Mouse (Mus musculus) neural tube, embryonic 12.5 days (tissue): ENCODE measurements around the gene Nme7. TPM values are rescaled to one million over a fixed set of nuclear protein-coding genes. Genes with fewer than 3 reads are reported as not detected.

Experiments
- ATAC-seq: fragments of 200-750 bp; cut with Nextera tagmentation; 2 replicates; pipeline ENCODE4 v1.8.0; 2017; ENCODE audit warnings: low read depth, mild to moderate bottlenecking, moderate TSS enrichment, moderate library complexity; ENCODE audit not compliant: low FRiP score
- H3K27ac ChIP-seq: fragments of 300-500 bp; sonication (generic); 2 replicates; pipeline ENCODE4 v1.5.1; 2016
- H3K27me3 ChIP-seq: fragments of 300-500 bp; sonication (generic); replicated peaks from 2 replicates; pipeline ENCODE4 v1.6.1; 2016; ENCODE audit warnings: mild to moderate bottlenecking
- H3K36me3 ChIP-seq: fragments of 300-500 bp; sonication (generic); 2 replicates; pipeline ENCODE4 v1.6.1; 2016; ENCODE audit warnings: mild to moderate bottlenecking
- H3K4me1 ChIP-seq: fragments of 300-500 bp; sonication (generic); 2 replicates; pipeline ENCODE4 v1.6.1; 2016
- H3K4me2 ChIP-seq: fragments of 300-500 bp; sonication (generic); replicated peaks from 2 replicates; pipeline ENCODE4 v1.6.1; 2016; ENCODE audit warnings: mild to moderate bottlenecking
- H3K4me3 ChIP-seq: fragments of 300-500 bp; sonication (generic); 2 replicates; pipeline ENCODE4 v1.5.1; 2016
- H3K9ac ChIP-seq: fragments of 300-500 bp; sonication (generic); 2 replicates; pipeline ENCODE4 v1.6.1; 2016; ENCODE audit warnings: mild to moderate bottlenecking
- H3K9me3 ChIP-seq: fragments of 300-500 bp; sonication (generic); 2 replicates; pipeline ENCODE4 v1.6.1; 2016; ENCODE audit warnings: mild to moderate bottlenecking
- WGBS: fragments of 180-500 bp; shearing (Covaris S2); methylation state at CpG from one replicate; pipeline ENCODE4 v1.1.7; 2016; 5-methylcytosine and 5-hydroxymethylcytosine counted together
- polyA plus RNA-seq: library from polyadenylated mRNA; unstranded; fragments of >200 nt; fragmentation: Nextera tagmentation; extraction: Ambion mirVana; gene quantifications from 2 replicates; pipeline ENCODE4 v1.2.1, GENCODE M21; 2016

The Nme7 gene
- polyA plus RNA-seq = 24.9 and 26.4 TPM in 2 replicates

GRCm38 (mm10) chr1:164303821-164304220 is at the start of gene Nme7:
TSS of gene Nme7 (plus strand) at chr1:164304121.
- 87% methylated on average over 5 of the region's 5 CpGs for WGBS
- Histone ChIP-seq H3K9me3 (no peaks in the 10 kb centered on the region), H3K27ac (no peak within 1 kb of the TSS), H3K36me3 (peaks cover 32% of the 10 kb centered on the region), H3K9ac (no peak within 1 kb of the TSS), H3K4me1 (peaks cover 8% of the 10 kb centered on the region), H3K4me2 (no peak within 1 kb of the TSS), H3K4me3 (no peak within 1 kb of the TSS), H3K27me3 (no peaks in the 10 kb centered on the region)
- no peak for ATAC-seq

GRCm38 (mm10) chr1:164254836-164255235 is 49.1 kb upstream of the Nme7 start:
- no peaks in the 10 kb centered on the region for H3K9me3 ChIP-seq
- H3K27ac ChIP-seq = no peak overlapping the region
- H3K27me3 ChIP-seq = no peaks in the 10 kb centered on the region
- H3K4me1 ChIP-seq = peaks cover 10% of the 10 kb centered on the region; the same call in 1 of the 2 replicates
- ATAC-seq = no peak
- no peak overlapping the region for H3K9ac ChIP-seq
- peaks cover 9% of the 10 kb centered on the region; the same call in 1 of the 2 replicates for H3K36me3 ChIP-seq
- H3K4me2 ChIP-seq = no peak overlapping the region
- no peak overlapping the region for H3K4me3 ChIP-seq
- 83% methylated on average over 3 of the region's 3 CpGs for WGBS

GRCm38 (mm10) chr1:164260171-164261028 is 43.5 kb upstream of the Nme7 start:
- Histone ChIP-seq H3K4me2 (no peak overlapping the region), H3K4me1 (no peaks in the 10 kb centered on the region), H3K9me3 (no peaks in the 10 kb centered on the region), H3K9ac (no peak overlapping the region), H3K4me3 (no peak overlapping the region), H3K27me3 (no peaks in the 10 kb centered on the region), H3K27ac (no peak overlapping the region), H3K36me3 (peaks cover 20% of the 10 kb centered on the region)
- no peak for ATAC-seq
- 84% methylated on average over 16 of the region's 16 CpGs for WGBS

- WGBS = 95% methylated on average over 7 of the region's 7 CpGs
- no peak for ATAC-seq
Measured at GRCm38 (mm10) chr1:164261553-164261952, 42.4 kb upstream of the Nme7 start.

GRCm38 (mm10) chr1:164270941-164271340 is 33.0 kb upstream of the Nme7 start:
- Histone ChIP-seq H3K36me3 (no peaks in the 10 kb centered on the region), H3K4me1 (no peaks in the 10 kb centered on the region), H3K27ac (no peak overlapping the region), H3K9ac (no peak overlapping the region), H3K4me2 (no peak overlapping the region), H3K9me3 (no peaks in the 10 kb centered on the region), H3K27me3 (no peaks in the 10 kb centered on the region), H3K4me3 (no peak overlapping the region)
- 94% methylated on average over 7 of the region's 7 CpGs for WGBS
- no peak for ATAC-seq

More at GRCm38 (mm10) chr1:164261553-164261952, 42.4 kb upstream of the Nme7 start:
- Histone ChIP-seq H3K4me1 (no peaks in the 10 kb centered on the region), H3K27me3 (no peaks in the 10 kb centered on the region), H3K36me3 (peaks cover 20% of the 10 kb centered on the region), H3K9ac (no peak overlapping the region), H3K4me3 (no peak overlapping the region), H3K4me2 (no peak overlapping the region), H3K27ac (no peak overlapping the region), H3K9me3 (no peaks in the 10 kb centered on the region)

GRCm38 (mm10) chr1:164273659-164274058 is 30.3 kb upstream of the Nme7 start:
- WGBS = 79% methylated on average over 6 of the region's 6 CpGs
- Histone ChIP-seq H3K27ac (no peak overlapping the region), H3K36me3 (no peaks in the 10 kb centered on the region), H3K9me3 (no peaks in the 10 kb centered on the region), H3K27me3 (no peaks in the 10 kb centered on the region), H3K4me1 (no peaks in the 10 kb centered on the region), H3K9ac (no peak overlapping the region), H3K4me3 (no peak overlapping the region), H3K4me2 (no peak overlapping the region)
- no peak for ATAC-seq

GRCm38 (mm10) chr1:164275455-164275954 is 28.4 kb upstream of the Nme7 start, which contains the start of gene Ccdc181:
TSS of gene Ccdc181 (plus strand) at chr1:164275585.
- Histone ChIP-seq H3K4me1 (no peaks in the 10 kb centered on the region), H3K4me2 (peak within 1 kb of the TSS; percentile 66), H3K27me3 (no peaks in the 10 kb centered on the region), H3K9ac (peak within 1 kb of the TSS; percentile 52), H3K36me3 (no peaks in the 10 kb centered on the region), H3K4me3 (peak within 1 kb of the TSS; percentile 52), H3K9me3 (no peaks in the 10 kb centered on the region), H3K27ac (no peak within 1 kb of the TSS)
- ATAC-seq = peak; percentile 100
- WGBS = under 1% methylated on average over 31 of the region's 31 CpGs

- Histone ChIP-seq H3K4me3 (no peak overlapping the region), H3K27me3 (no peaks in the 10 kb centered on the region), H3K9ac (no peak overlapping the region), H3K4me2 (no peak overlapping the region), H3K4me1 (no peaks in the 10 kb centered on the region), H3K36me3 (no peaks in the 10 kb centered on the region), H3K27ac (no peak overlapping the region), H3K9me3 (no peaks in the 10 kb centered on the region)
- no peak for ATAC-seq
- 95% methylated on average over 3 of the region's 3 CpGs for WGBS
Measured at GRCm38 (mm10) chr1:164276552-164276951, 27.4 kb upstream of the Nme7 start.

- WGBS = 69% methylated on average over 4 of the region's 4 CpGs
- no peak for ATAC-seq
- Histone ChIP-seq H3K4me3 (no peak overlapping the region), H3K27ac (no peak overlapping the region), H3K27me3 (no peaks in the 10 kb centered on the region), H3K9ac (no peak overlapping the region), H3K36me3 (no peaks in the 10 kb centered on the region; the same call in 1 of the 2 replicates), H3K4me2 (no peak overlapping the region), H3K9me3 (no peaks in the 10 kb centered on the region), H3K4me1 (no peaks in the 10 kb centered on the region)
Measured at GRCm38 (mm10) chr1:164279332-164279731, 24.6 kb upstream of the Nme7 start.

GRCm38 (mm10) chr1:164284007-164284406 is 19.9 kb upstream of the Nme7 start:
- H3K9ac ChIP-seq = no peak overlapping the region
- H3K4me1 ChIP-seq = no peaks in the 10 kb centered on the region
- ATAC-seq = no peak
- H3K9me3 ChIP-seq = no peaks in the 10 kb centered on the region
- H3K27me3 ChIP-seq = no peaks in the 10 kb centered on the region
- no peak overlapping the region for H3K4me3 ChIP-seq
- 89% methylated on average over 3 of the region's 3 CpGs for WGBS
- H3K4me2 ChIP-seq = no peak overlapping the region
- no peaks in the 10 kb centered on the region; the same call in 1 of the 2 replicates for H3K36me3 ChIP-seq
- H3K27ac ChIP-seq = no peak overlapping the region

GRCm38 (mm10) chr1:164287406-164287805 is 16.5 kb upstream of the Nme7 start:
- ATAC-seq = no peak
- H3K9me3 ChIP-seq = no peaks in the 10 kb centered on the region
- H3K4me1 ChIP-seq = no peaks in the 10 kb centered on the region
- WGBS = 64% methylated on average over 15 of the region's 15 CpGs
- no peak overlapping the region for H3K4me3 ChIP-seq
- no peak overlapping the region for H3K4me2 ChIP-seq
- peaks cover 19% of the 10 kb centered on the region for H3K36me3 ChIP-seq
- H3K27ac ChIP-seq = no peak overlapping the region
- H3K27me3 ChIP-seq = no peaks in the 10 kb centered on the region
- H3K9ac ChIP-seq = no peak overlapping the region

GRCm38 (mm10) chr1:164292040-164292439 is 11.9 kb upstream of the Nme7 start:
- H3K27me3 ChIP-seq = no peaks in the 10 kb centered on the region
- H3K9me3 ChIP-seq = no peaks in the 10 kb centered on the region
- ATAC-seq = no peak
- no peak overlapping the region for H3K4me3 ChIP-seq
- peaks cover 47% of the 10 kb centered on the region for H3K36me3 ChIP-seq
- H3K4me1 ChIP-seq = no peaks in the 10 kb centered on the region
- H3K27ac ChIP-seq = no peak overlapping the region
- no peak overlapping the region for H3K9ac ChIP-seq
- WGBS = 96% methylated on average over 5 of the region's 5 CpGs
- no peak overlapping the region for H3K4me2 ChIP-seq
